Mouse (Mus musculus): ENCODE measurements at regions not wholly inside any gene's neighbourhood (a gene's known extent, or its start where the extent isn't known, plus 50 kb on each side); places are given as distances from the start of the nearest gene placed in this dataset.
"Not testable (repeated sequence)": the region's sequence is repeated elsewhere in the genome, so short reads cannot be mapped to it uniquely, and the experiment has no call there.

GRCm38 (mm10) chr2:171588158-171588557 lies 455.1 kb downstream of the Cbln4 start:
- DNase-seq (ENCODE audit: low spot score) = no peak

- DNase-seq (ENCODE audit: low spot score) = no peak
Observed at GRCm38 (mm10) chr2:171587635-171588034, 455.6 kb downstream of the Cbln4 start.

GRCm38 (mm10) chr2:171586853-171587220 lies 456.4 kb downstream of the Cbln4 start:
- DNase-seq (ENCODE audit: low spot score) = no peak

GRCm38 (mm10) chr2:171586217-171586852 lies 456.9 kb downstream of the Cbln4 start:
- no peak for DNase-seq (ENCODE audit: low spot score)

- no peak for DNase-seq (ENCODE audit: low spot score)
Observed at GRCm38 (mm10) chr2:171574360-171574759, 468.9 kb downstream of the Cbln4 start.

- no peak for DNase-seq (ENCODE audit: low spot score)
Observed at GRCm38 (mm10) chr2:171562656-171563055, 480.6 kb downstream of the Cbln4 start.

- not testable (repeated sequence) for DNase-seq (ENCODE audit: low spot score)
Observed at GRCm38 (mm10) chr2:171542768-171543167, 500.5 kb downstream of the Cbln4 start.

- DNase-seq (ENCODE audit: low spot score) = no peak
Observed at GRCm38 (mm10) chr2:171514876-171515275, 528.4 kb downstream of the Cbln4 start.

GRCm38 (mm10) chr2:171496620-171497019 lies 546.6 kb downstream of the Cbln4 start:
- DNase-seq (ENCODE audit: low spot score) = no peak

- peak; percentile 23 for DNase-seq (ENCODE audit: low spot score)
Observed at GRCm38 (mm10) chr2:171493741-171494140, 549.5 kb downstream of the Cbln4 start.

GRCm38 (mm10) chr2:171487284-171487683 lies 556.0 kb downstream of the Cbln4 start:
- no peak for DNase-seq (ENCODE audit: low spot score)

- no peak for DNase-seq (ENCODE audit: low spot score)
Observed at GRCm38 (mm10) chr2:171453241-171453640, 590.0 kb downstream of the Cbln4 start.

GRCm38 (mm10) chr2:171406057-171406456 lies 637.2 kb downstream of the Cbln4 start:
- DNase-seq (ENCODE audit: low spot score) = no peak

GRCm38 (mm10) chr2:171388936-171389335 lies 654.3 kb downstream of the Cbln4 start:
- DNase-seq (ENCODE audit: low spot score) = no peak

- no peak for DNase-seq (ENCODE audit: low spot score)
Observed at GRCm38 (mm10) chr2:171373457-171373856, 641.9 kb downstream of the Dok5 start.

- DNase-seq (ENCODE audit: low spot score) = no peak
Observed at GRCm38 (mm10) chr2:171373016-171373415, 641.4 kb downstream of the Dok5 start.

GRCm38 (mm10) chr2:171371751-171372150 lies 640.1 kb downstream of the Dok5 start:
- DNase-seq (ENCODE audit: low spot score) = no peak

- no peak for DNase-seq (ENCODE audit: low spot score)
Observed at GRCm38 (mm10) chr2:171365553-171365952, 633.9 kb downstream of the Dok5 start.

GRCm38 (mm10) chr2:171364621-171365020 lies 633.0 kb downstream of the Dok5 start:
- DNase-seq (ENCODE audit: low spot score) = peak; percentile 2

GRCm38 (mm10) chr2:171363381-171363780 lies 631.8 kb downstream of the Dok5 start:
- DNase-seq (ENCODE audit: low spot score) = no peak

GRCm38 (mm10) chr2:171358071-171358760 lies 626.6 kb downstream of the Dok5 start:
- DNase-seq (ENCODE audit: low spot score) = no peak

- no peak for DNase-seq (ENCODE audit: low spot score)
Observed at GRCm38 (mm10) chr2:171348156-171348555, 616.5 kb downstream of the Dok5 start.

GRCm38 (mm10) chr2:171333816-171334757 lies 602.5 kb downstream of the Dok5 start:
- no peak for DNase-seq (ENCODE audit: low spot score)

All from ovary, postnatal 14 days (tissue).